Mouse (Mus musculus) large intestine, adult 2 months (tissue): ENCODE measurements around the gene Polm. TPM values are rescaled to one million over a fixed set of nuclear protein-coding genes. Genes with fewer than 3 reads are reported as not detected.

ENCODE experiments used
- DNase-seq: peaks from one replicate; pipeline ENCODE4 v3.0.0-alpha.2; 2012; ENCODE audit warnings: low read depth, low spot score
- WGBS: fragments of 180-500 bp; shearing (Covaris S2); methylation state at CpG from one replicate; pipeline ENCODE4 v1.1.7; 2018; 5-methylcytosine and 5-hydroxymethylcytosine counted together
- polyA plus RNA-seq: library from polyadenylated mRNA; depleted of rRNA; stranded (reverse); fragments of >200 nt; gene quantifications from 2 replicates; pipeline ENCODE4 v1.2.3, GENCODE M21; 2012; rRNA removed

The Polm gene
- 30.8 and 41.7 TPM in 2 replicates for polyA plus RNA-seq

- WGBS: under 1% methylated on average over 63 of the region's 63 CpGs
These were observed at the start of gene Polm for GRCm38 (mm10) chr11:5837251-5838246. Gene Polm, minus strand, starts transcription at chr11:5838016.

GRCm38 (mm10) chr11:5887250-5887649 is 49.4 kb upstream of the Polm start:
- WGBS: 89% methylated on average over 5 of the region's 5 CpGs
- no peak for DNase-seq

More at GRCm38 (mm10) chr11:5837251-5838246, at the start of gene Polm:
- DNase-seq: peak; percentile 93

- DNase-seq: no peak
- 15% methylated on average over 9 of the region's 9 CpGs for WGBS
These were observed 48.4 kb upstream of the Polm start for GRCm38 (mm10) chr11:5886187-5886586.

GRCm38 (mm10) chr11:5882518-5882917 is 44.7 kb upstream of the Polm start:
- WGBS: 73% methylated on average over 8 of the region's 8 CpGs
- no peak for DNase-seq

- DNase-seq: no peak
- 79% methylated on average over 5 of the region's 5 CpGs for WGBS
These were observed 42.1 kb upstream of the Polm start for GRCm38 (mm10) chr11:5879905-5880304.

GRCm38 (mm10) chr11:5878661-5879060 is 40.8 kb upstream of the Polm start:
- no peak for DNase-seq

GRCm38 (mm10) chr11:5877921-5878526 is 40.2 kb upstream of the Polm start, which contains the start of gene Pold2:
Gene Pold2, minus strand, starts transcription at chr11:5878292.
- under 1% methylated on average over 52 of the region's 52 CpGs for WGBS
- DNase-seq: peak; percentile 94

More at GRCm38 (mm10) chr11:5878661-5879060, 40.8 kb upstream of the Polm start:
- 32% methylated on average over 8 of the region's 8 CpGs for WGBS

- WGBS: 0% methylated on average over 5 of the region's 5 CpGs
- DNase-seq: no peak
These were observed 39.6 kb upstream of the Polm start for GRCm38 (mm10) chr11:5877421-5877820.

- 98% methylated on average over 9 of the region's 9 CpGs for WGBS
- no peak for DNase-seq
These were observed 35.4 kb upstream of the Polm start for GRCm38 (mm10) chr11:5873192-5873591.

- WGBS: 95% methylated on average over 11 of the region's 11 CpGs
- DNase-seq: no peak
These were observed 34.9 kb upstream of the Polm start for GRCm38 (mm10) chr11:5872707-5873106.

- whole genome bisulfite sequencing: 85% methylated on average over 16 of the region's 16 CpGs
These were observed 32.3 kb upstream of the Polm start for GRCm38 (mm10) chr11:5870069-5870468.

GRCm38 (mm10) chr11:5869331-5869730 is 31.5 kb upstream of the Polm start:
- DNase-seq: no peak
- 94% methylated on average over 16 of the region's 16 CpGs for WGBS

More at GRCm38 (mm10) chr11:5870069-5870468, 32.3 kb upstream of the Polm start:
- DNase-seq: no peak

GRCm38 (mm10) chr11:5868324-5868723 is 30.5 kb upstream of the Polm start:
- WGBS: 87% methylated on average over 12 of the region's 12 CpGs
- DNase-seq: no peak

GRCm38 (mm10) chr11:5867196-5867595 is 29.4 kb upstream of the Polm start:
- WGBS: 85% methylated on average over 2 of the region's 2 CpGs
- no peak for DNase-seq

GRCm38 (mm10) chr11:5862394-5863105 is 24.7 kb upstream of the Polm start:
- 32% methylated on average over 15 of the region's 15 CpGs for WGBS
- DNase-seq: no peak

- 4% methylated on average over 59 of the region's 59 CpGs for WGBS
- DNase-seq: no peak
These were observed 24.0 kb upstream of the Polm start, which contains the start of gene Aebp1 for GRCm38 (mm10) chr11:5861678-5862393. Gene Aebp1, plus strand, starts transcription at chr11:5861947.

GRCm38 (mm10) chr11:5860639-5861038 is 22.8 kb upstream of the Polm start:
- DNase-seq: no peak
- WGBS: 63% methylated on average over 6 of the region's 6 CpGs

GRCm38 (mm10) chr11:5859883-5860550 is 22.2 kb upstream of the Polm start:
- no peak for DNase-seq
- 86% methylated on average over 13 of the region's 13 CpGs for WGBS

GRCm38 (mm10) chr11:5858723-5859122 is 20.9 kb upstream of the Polm start:
- DNase-seq: no peak
- 92% methylated on average over 1 of the region's 1 CpGs for WGBS
